Mouse (Mus musculus) ES-E14 (cell line): ENCODE data around the gene Zfp771. TPM values are rescaled to one million over a fixed set of nuclear protein-coding genes. Genes with fewer than 3 reads are reported as not detected.

Source experiments
- DNase-seq: peaks from one replicate; pipeline ENCODE4 v3.0.0-alpha.2; 2013; ENCODE audit warnings: low read depth, low spot score
- H3K27ac ChIP-seq: 2 replicates; pipeline ENCODE4 v1.5.1; 2012; ENCODE audit warnings: low read depth, mild to moderate bottlenecking, low read length, moderate library complexity, mixed read lengths; ENCODE audit not compliant: poor library complexity, insufficient read depth, severe bottlenecking
- H3K36me3 ChIP-seq: 2 replicates; pipeline ENCODE4 v1.6.1; 2012; ENCODE audit warnings: mild to moderate bottlenecking, low read length, moderate library complexity, mixed read lengths; ENCODE audit not compliant: control insufficient read depth, poor library complexity, insufficient read depth, severe bottlenecking
- H3K4me1 ChIP-seq, 2 experiments: fragments of 150-350 bp in 1 of 2; sonication (generic) in 1 of 2; 2 replicates each; pipeline ENCODE4 v1.6.1; 2012; ENCODE audit warnings: low read length in 2 of 2, mild to moderate bottlenecking in 1 of 2, mixed read lengths in 1 of 2; ENCODE audit not compliant: control insufficient read depth in 2 of 2, insufficient read depth in 2 of 2, poor library complexity in 1 of 2
- H3K4me3 ChIP-seq, 2 experiments: fragments of 150-350 bp in 1 of 2; sonication (generic) in 1 of 2; 2 replicates each; pipeline ENCODE4 v1.5.1; 2012; ENCODE audit warnings: low read length in 2 of 2, low read depth in 1 of 2, mild to moderate bottlenecking in 1 of 2, mixed read lengths in 1 of 2; ENCODE audit not compliant: insufficient read depth in 1 of 2, poor library complexity in 1 of 2, severe bottlenecking in 1 of 2
- H3K9ac ChIP-seq: 2 replicates; pipeline ENCODE4 v1.6.1; 2012; ENCODE audit warnings: low read depth, mild to moderate bottlenecking, low read length, mixed read lengths; ENCODE audit not compliant: poor library complexity, insufficient read depth, severe bottlenecking
- H3K9me3 ChIP-seq: fragments of 150-350 bp; sonication (generic); 2 replicates; pipeline ENCODE4 v1.6.1; 2012; ENCODE audit warnings: low read depth, mild to moderate bottlenecking, low read length; ENCODE audit not compliant: control insufficient read depth, insufficient read depth
- CHD2 ChIP-seq: IDR thresholded peaks from 2 replicates; pipeline ENCODE4 v1.6.1; 2014; ENCODE audit warnings: mild to moderate bottlenecking, low read depth, low read length, inconsistent platforms
- HCFC1 ChIP-seq: IDR thresholded peaks from 2 replicates; pipeline ENCODE4 v1.6.1; 2012; ENCODE audit warnings: low read length, inconsistent platforms, borderline replicate concordance; ENCODE audit not compliant: insufficient read depth
- MAFK ChIP-seq: IDR thresholded peaks from 2 replicates; pipeline ENCODE4 v1.6.1; 2014; ENCODE audit warnings: mild to moderate bottlenecking, low read depth, low read length, inconsistent platforms; ENCODE audit not compliant: insufficient read depth
- ZC3H11A ChIP-seq: IDR thresholded peaks from 2 replicates; pipeline ENCODE4 v1.6.1; 2012; ENCODE audit warnings: low read depth, mild to moderate bottlenecking, inconsistent platforms, low read length, borderline replicate concordance
- ZNF384 ChIP-seq: IDR thresholded peaks from 2 replicates; pipeline ENCODE4 v1.6.1; 2012; ENCODE audit warnings: low read depth, low read length, inconsistent platforms
- in situ Hi-C, 2 experiments: fragments of 600-800 bp; cut with MboI; formaldehyde crosslinking; loops; one replicate each; pipeline ENCODE4 v1.15.1; 2025; ENCODE audit warnings: low sequenced_read_pairs in 2 of 2, inconsistent platforms in 1 of 2; ENCODE audit not compliant: unreplicated experiment in 2 of 2
- total RNA-seq: library from RNA; depleted of rRNA; stranded (reverse); fragments of 300-350 nt; gene quantifications from 2 replicates; pipeline ENCODE4 v1.2.3, GENCODE M21; 2012

The Zfp771 gene
- total RNA-seq, 1 experiment, result 21.6 TPM

DNA sequence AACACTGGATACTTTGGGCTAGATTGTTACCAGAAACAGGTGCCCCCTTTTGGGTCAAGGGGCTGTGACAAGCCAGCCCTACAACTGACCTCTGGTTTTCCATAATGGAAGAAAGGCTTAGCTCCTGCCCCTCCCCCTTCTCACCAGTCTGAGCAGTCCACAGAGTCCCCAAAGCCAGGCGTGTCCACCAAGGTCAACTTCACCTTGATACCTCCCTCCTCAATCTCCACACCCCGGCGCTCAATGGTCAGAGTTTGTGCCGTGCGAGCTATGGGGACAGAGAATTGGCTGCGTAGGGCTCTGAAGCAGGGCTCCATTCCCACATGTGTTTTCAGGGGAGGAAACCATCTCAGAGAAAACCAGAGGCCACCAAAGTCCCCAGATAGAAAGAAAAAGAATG lies 26.6 kb upstream of the Zfp771 start:
- Histone ChIP-seq H3K9ac (peak overlapping the region; percentile 67), H3K36me3 (peaks cover 16% of the 10 kb centered on the region), H3K4me3 (peak overlapping the region; percentile 18 to 55), H3K9me3 (no peaks in the 10 kb centered on the region), H3K4me1 (peaks cover 18 to 20% of the 10 kb centered on the region in 2 experiments), H3K27ac (peak overlapping the region; percentile 30)
- DNase-seq, result no peak
- in situ Hi-C loops, result no loop called here
- no peak for TF ChIP-seq ZNF384

DNA sequence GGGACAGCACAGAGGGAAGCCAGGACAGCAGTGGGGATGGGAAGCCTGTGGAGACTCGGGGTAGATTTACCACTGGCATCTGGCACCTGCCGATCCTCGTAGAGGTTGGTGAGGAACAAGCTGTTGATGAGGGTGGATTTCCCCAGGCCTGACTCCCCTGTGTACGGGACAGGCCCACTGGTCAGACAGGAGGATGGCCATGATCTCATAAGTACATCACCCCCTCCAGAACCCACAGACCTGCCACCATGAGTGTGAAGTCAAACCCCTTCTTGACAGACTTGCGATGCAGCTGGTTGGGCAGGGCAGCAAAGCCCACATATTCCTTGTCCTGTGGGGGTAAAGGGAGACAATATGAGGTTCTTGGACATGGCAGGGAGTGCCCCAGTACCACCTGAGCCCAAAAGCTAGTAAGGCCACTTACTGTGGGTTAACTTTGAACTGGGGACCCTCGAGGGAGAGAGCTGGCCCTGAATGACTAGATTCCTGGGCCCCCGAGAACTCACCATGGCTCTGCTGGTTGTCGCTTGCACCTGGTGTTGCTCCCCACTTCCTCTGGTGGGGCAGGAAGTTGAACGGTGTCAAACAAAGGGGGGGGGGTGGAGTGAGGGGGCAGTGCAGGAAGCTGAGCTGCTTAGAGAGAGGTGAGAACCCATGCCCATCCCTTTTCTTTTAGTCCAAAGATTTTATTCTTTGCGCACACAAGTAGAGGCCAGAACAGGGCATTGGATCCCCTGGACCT lies 26.0 kb upstream of the Zfp771 start:
- peak overlapping the region; percentile 30 for H3K27ac ChIP-seq
- H3K4me3 ChIP-seq, result peak overlapping the region; percentile 18 to 55
- TF ChIP-seq MAFK, result no peak
- TF ChIP-seq ZC3H11A, result no peak
- TF ChIP-seq ZNF384, result no peak
- TF ChIP-seq HCFC1, result no peak
- TF ChIP-seq CHD2, result no peak
- H3K9me3 ChIP-seq, result no peaks in the 10 kb centered on the region
- peak overlapping the region; percentile 67 for H3K9ac ChIP-seq
- in situ Hi-C loops, result no loop called here
- H3K36me3 ChIP-seq, result peaks cover 18% of the 10 kb centered on the region
- peaks cover 18 to 21% of the 10 kb centered on the region in 2 experiments for H3K4me1 ChIP-seq
- DNase-seq, result no peak

DNA sequence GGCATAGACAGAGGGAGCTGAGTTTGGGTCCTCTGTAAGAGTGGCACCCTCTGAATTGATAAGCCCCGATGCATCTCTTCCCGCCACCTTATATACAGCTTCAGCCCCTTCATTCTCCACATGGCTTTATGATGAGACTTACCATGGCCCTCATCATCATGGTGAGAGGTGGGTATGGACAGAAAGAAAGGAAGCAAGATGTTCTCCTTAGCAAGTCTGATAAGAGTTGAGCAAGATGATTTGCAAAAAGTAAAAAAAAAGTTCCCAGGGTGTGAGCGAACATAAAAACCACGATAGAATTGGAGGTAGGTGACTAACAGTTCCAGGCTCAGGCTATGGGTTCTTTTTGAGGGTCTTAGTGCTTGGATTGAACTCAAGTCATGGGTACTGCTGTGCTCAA lies 25.4 kb upstream of the Zfp771 start:
- no peak for DNase-seq
- Histone ChIP-seq H3K4me1 (peaks cover 20 to 21% of the 10 kb centered on the region in 2 experiments), H3K36me3 (peaks cover 18% of the 10 kb centered on the region), H3K27ac (peak overlapping the region; percentile 30; the same call in 1 of the 2 replicates), H3K9ac (peak overlapping the region; percentile 67; the same call in 1 of the 2 replicates), H3K9me3 (no peaks in the 10 kb centered on the region), H3K4me3 (peak overlapping the region in 1 of 2 experiments; percentile 55; a peak in 2 of 4 replicates)
- in situ Hi-C loops, result no loop called here
- no peak for TF ChIP-seq ZC3H11A
- no peak for TF ChIP-seq ZNF384
- TF ChIP-seq HCFC1, result no peak
- TF ChIP-seq CHD2, result no peak
- no peak for TF ChIP-seq MAFK

DNA sequence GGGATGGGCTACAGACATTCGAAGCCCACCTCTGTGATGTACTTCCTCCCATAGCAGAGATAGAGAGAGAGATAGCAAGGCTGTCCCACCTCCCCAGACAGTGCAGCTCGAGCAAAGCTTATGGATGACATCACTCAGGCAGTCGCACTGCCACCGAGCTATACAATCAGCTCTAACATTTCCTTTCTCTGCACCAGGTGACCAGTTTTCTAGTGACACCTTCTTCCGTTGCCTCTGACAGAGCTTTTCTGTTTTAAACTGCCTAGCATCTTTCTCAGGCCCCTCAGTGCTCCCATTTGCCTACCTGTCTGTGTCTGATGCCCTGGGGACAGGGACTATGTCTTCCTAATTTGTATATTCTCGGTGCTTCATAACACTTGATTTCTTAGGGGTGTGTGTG lies 23.6 kb upstream of the Zfp771 start:
- DNase-seq, result no peak
- no peak overlapping the region for H3K4me3 ChIP-seq
- in situ Hi-C loops, result no loop called here
- no peak overlapping the region for H3K27ac ChIP-seq
- no peak for TF ChIP-seq ZC3H11A
- TF ChIP-seq MAFK, result no peak
- TF ChIP-seq HCFC1, result no peak
- no peak for TF ChIP-seq CHD2
- no peak for TF ChIP-seq ZNF384
- no peak overlapping the region for H3K9ac ChIP-seq
- H3K36me3 ChIP-seq, result peaks cover 5% of the 10 kb centered on the region; the same call in 1 of the 2 replicates
- H3K4me1 ChIP-seq, result peaks cover 14 to 21% of the 10 kb centered on the region in 2 experiments
- no peaks in the 10 kb centered on the region for H3K9me3 ChIP-seq

DNA sequence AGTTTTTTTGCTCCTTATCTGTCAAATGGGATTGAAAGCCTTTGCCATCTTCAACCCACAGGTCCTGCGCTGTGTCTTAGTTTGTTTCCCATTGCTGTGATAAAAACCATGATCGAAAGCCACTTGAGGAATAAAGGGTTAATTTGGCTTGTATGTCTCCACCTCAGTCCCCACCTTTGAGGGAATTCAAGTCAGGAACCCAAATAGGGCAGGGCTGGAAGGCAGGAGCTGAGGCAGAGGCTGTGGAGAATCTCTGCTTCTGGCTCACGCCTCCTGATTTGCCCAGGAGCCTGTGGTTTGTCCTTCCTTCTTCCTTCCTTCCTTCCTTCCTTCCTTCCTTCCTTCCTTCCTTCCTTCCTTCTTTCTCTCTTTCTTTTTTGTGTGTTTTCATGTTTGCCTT lies 21.0 kb upstream of the Zfp771 start:
- Histone ChIP-seq H3K9me3 (no peaks in the 10 kb centered on the region), H3K36me3 (peaks cover 2% of the 10 kb centered on the region; the same call in 1 of the 2 replicates), H3K9ac (no peak overlapping the region), H3K4me1 (peaks cover 10 to 20% of the 10 kb centered on the region in 2 experiments; a peak in 3 of 4 replicates), H3K27ac (peak overlapping the region; percentile 86), H3K4me3 (no peak overlapping the region; a peak in 1 of 4 replicates)
- TF ChIP-seq CHD2 (no peak), ZC3H11A (no peak), ZNF384 (no peak), HCFC1 (no peak), MAFK (no peak)
- no peak for DNase-seq
- in situ Hi-C loops, result no loop called here
